Mouse (Mus musculus) heart, embryonic 14.5 days (tissue): ENCODE measurements around the gene Ccar1. TPM values are rescaled to one million over a fixed set of nuclear protein-coding genes. Genes with fewer than 3 reads are reported as not detected.

ENCODE experiments used
- ATAC-seq: fragments of 200-750 bp; cut with Nextera tagmentation; 2 replicates; pipeline ENCODE4 v1.8.0; 2017; ENCODE audit warnings: low read depth, moderate TSS enrichment; ENCODE audit not compliant: insufficient number of reproducible peaks, insufficient read depth, low FRiP score
- H3K27ac ChIP-seq, 2 experiments: fragments of 200-500 bp in 1 of 2; fragments of 300-500 bp in 1 of 2; sonication (generic) in 1 of 2; replicated peaks in 1 of 2; 2 replicates each; pipeline ENCODE4 v1.5.1; 2012 to 2014; ENCODE audit warnings: low read depth in 2 of 2, low read length in 2 of 2, control low read depth in 1 of 2, mild to moderate bottlenecking in 1 of 2, mixed read lengths in 1 of 2; ENCODE audit not compliant: control insufficient read depth in 1 of 2, insufficient read depth in 1 of 2
- H3K27me3 ChIP-seq: fragments of 300-500 bp; sonication (generic); 2 replicates; pipeline ENCODE4 v1.6.1; 2014; ENCODE audit warnings: mild to moderate bottlenecking, low read length, control low read depth; ENCODE audit not compliant: control insufficient read depth, insufficient read depth
- H3K36me3 ChIP-seq: fragments of 300-500 bp; sonication (generic); 2 replicates; pipeline ENCODE4 v1.6.1; 2014; ENCODE audit warnings: mild to moderate bottlenecking, control low read depth, low read length, mixed read lengths; ENCODE audit not compliant: control insufficient read depth, insufficient read depth
- H3K4me1 ChIP-seq, 2 experiments: fragments of 200-500 bp in 1 of 2; fragments of 300-500 bp in 1 of 2; sonication (generic) in 1 of 2; 2 replicates each; pipeline ENCODE4 v1.6.1; 2012 to 2014; ENCODE audit warnings: low read length in 2 of 2, control low read depth in 1 of 2, mixed read lengths in 1 of 2; ENCODE audit not compliant: control insufficient read depth in 2 of 2, insufficient read depth in 2 of 2
- H3K4me2 ChIP-seq: fragments of 300-500 bp; sonication (generic); 2 replicates; pipeline ENCODE4 v1.6.1; 2014; ENCODE audit warnings: mild to moderate bottlenecking, low read length
- H3K4me3 ChIP-seq, 2 experiments: fragments of 200-500 bp in 1 of 2; fragments of 300-500 bp in 1 of 2; sonication (generic) in 1 of 2; 2 replicates each; pipeline ENCODE4 v1.5.1; 2012 to 2014; ENCODE audit warnings: low read length in 2 of 2, mild to moderate bottlenecking in 2 of 2, control low read depth in 1 of 2, low read depth in 1 of 2, moderate library complexity in 1 of 2; ENCODE audit not compliant: control insufficient read depth in 1 of 2, insufficient read depth in 1 of 2
- H3K9ac ChIP-seq: fragments of 300-500 bp; sonication (generic); 2 replicates; pipeline ENCODE4 v1.6.1; 2014; ENCODE audit warnings: mild to moderate bottlenecking, low read length
- H3K9me3 ChIP-seq: fragments of 300-500 bp; sonication (generic); 2 replicates; pipeline ENCODE4 v1.6.1; 2016; ENCODE audit warnings: low read length, control low read depth; ENCODE audit not compliant: control insufficient read depth
- WGBS: fragments of 180-500 bp; shearing (Covaris S2); extraction: QIAGEN DNeasy Blood & Tissue Kit; methylation state at CpG from one replicate; pipeline ENCODE4 v1.1.7; 2014; 5-methylcytosine and 5-hydroxymethylcytosine counted together
- polyA plus RNA-seq: library from polyadenylated mRNA; unstranded; fragments of >200 nt; fragmentation: Nextera tagmentation; extraction: Ambion mirVana; gene quantifications from 2 replicates; pipeline ENCODE4 v1.2.1, GENCODE M21; 2014

Ccar1 gene
- polyA plus RNA-seq, 1 experiment from 2014 or later: 93.4 TPM

DNA sequence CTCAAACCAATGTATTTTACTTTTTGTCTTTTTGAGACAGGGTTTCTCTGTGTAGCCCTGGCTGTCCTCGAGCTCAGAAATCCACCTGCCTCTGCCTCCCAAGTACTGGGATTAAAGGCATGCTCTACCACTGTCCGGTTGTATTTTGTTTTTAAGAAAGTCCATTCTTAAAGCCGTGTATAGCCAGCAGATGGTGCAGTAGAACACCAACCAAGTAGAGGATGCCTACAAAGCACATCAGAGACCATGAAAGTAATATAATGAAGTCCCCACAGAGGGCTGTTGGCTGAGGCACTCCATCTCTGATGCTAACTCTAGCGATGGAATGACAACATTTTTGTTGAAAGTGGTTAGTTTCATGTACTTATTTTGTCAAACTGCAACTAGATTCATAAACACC, 17.9 kb upstream of the Ccar1 start:
- no peaks in the 10 kb centered on the region for H3K4me1 ChIP-seq
- WGBS: 72% methylated on average over 4 of the region's 4 CpGs
- no peaks in the 10 kb centered on the region for H3K9me3 ChIP-seq
- no peak overlapping the region for H3K4me2 ChIP-seq
- no peak overlapping the region for H3K4me3 ChIP-seq
- no peaks in the 10 kb centered on the region for H3K27me3 ChIP-seq
- H3K36me3 ChIP-seq: peaks cover 53% of the 10 kb centered on the region
- no peak overlapping the region for H3K27ac ChIP-seq
- ATAC-seq: no peak
- H3K9ac ChIP-seq: no peak overlapping the region

DNA sequence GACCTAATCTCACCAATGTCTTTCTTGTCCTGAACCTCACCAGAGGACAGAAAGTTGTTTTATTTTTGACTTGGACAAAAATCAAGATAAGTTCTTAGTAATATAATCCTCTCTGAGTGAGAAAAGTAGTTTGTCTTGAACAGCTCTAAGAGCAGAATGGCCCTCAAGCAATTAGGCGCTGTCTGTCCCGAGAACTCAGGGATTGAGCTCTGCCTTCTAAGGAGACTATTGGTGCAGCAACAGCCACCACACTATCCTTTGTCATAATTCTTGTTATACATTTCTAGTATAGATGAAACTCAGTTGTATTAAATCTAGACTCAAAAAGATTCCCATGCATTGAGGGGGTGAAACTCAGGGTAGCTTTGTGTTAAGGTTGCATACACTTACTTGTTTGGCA, 16.7 kb upstream of the Ccar1 start:
- Histone ChIP-seq H3K27ac (no peak overlapping the region), H3K27me3 (no peaks in the 10 kb centered on the region), H3K4me2 (no peak overlapping the region), H3K4me3 (no peak overlapping the region), H3K36me3 (peaks cover 42% of the 10 kb centered on the region), H3K4me1 (no peaks in the 10 kb centered on the region), H3K9me3 (no peaks in the 10 kb centered on the region), H3K9ac (no peak overlapping the region)
- ATAC-seq: no peak
- 88% methylated on average over 2 of the region's 2 CpGs for WGBS

DNA sequence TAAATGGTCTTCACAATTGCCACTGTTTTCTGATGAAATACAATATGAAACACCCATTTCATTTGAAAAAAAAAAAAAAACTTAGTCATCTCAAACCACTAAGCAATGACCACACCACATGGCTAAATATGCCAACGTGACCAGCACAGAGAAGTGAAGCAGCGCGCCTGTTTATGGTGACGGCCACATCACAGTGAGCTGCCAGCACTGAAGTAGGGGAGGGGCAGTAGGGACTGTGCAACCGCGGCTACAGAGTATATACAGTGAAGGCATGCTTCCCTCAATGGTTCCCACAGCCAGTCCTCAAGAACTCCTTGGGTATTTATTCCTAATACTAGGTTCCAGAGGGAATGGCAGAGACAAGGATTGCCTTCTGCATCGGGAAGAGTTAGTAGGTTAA, 16.2 kb upstream of the Ccar1 start:
- no peaks in the 10 kb centered on the region for H3K4me1 ChIP-seq
- no peaks in the 10 kb centered on the region for H3K27me3 ChIP-seq
- no peak overlapping the region for H3K27ac ChIP-seq
- no peak for ATAC-seq
- 86% methylated on average over 7 of the region's 7 CpGs for WGBS
- H3K4me3 ChIP-seq: no peak overlapping the region
- no peaks in the 10 kb centered on the region for H3K9me3 ChIP-seq
- H3K36me3 ChIP-seq: peaks cover 38% of the 10 kb centered on the region
- H3K4me2 ChIP-seq: no peak overlapping the region
- H3K9ac ChIP-seq: no peak overlapping the region

DNA sequence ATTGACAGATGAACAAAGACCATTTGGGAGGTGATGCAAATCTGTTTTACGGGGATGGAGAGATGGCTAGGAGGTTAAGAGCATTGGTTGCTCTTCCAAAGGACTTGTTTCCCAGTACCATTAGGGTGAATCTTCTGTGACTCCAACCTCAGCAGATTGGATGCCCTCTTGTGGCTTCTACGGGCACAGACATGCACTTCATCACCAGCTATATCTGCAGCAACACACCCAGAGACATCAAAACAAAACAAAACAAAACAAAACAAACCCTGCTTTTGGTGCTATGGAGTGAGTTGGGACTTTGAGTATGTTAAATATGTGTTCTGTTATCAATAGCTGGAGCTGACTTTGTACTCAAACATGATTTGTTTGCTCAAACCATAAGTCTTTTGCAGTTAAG, 12.0 kb upstream of the Ccar1 start:
- no peak overlapping the region for H3K4me2 ChIP-seq
- H3K4me3 ChIP-seq: no peak overlapping the region
- H3K36me3 ChIP-seq: peaks cover 8% of the 10 kb centered on the region; the same call in 1 of the 2 replicates
- no peak overlapping the region for H3K27ac ChIP-seq
- ATAC-seq: no peak
- H3K9ac ChIP-seq: no peak overlapping the region
- WGBS: 70% methylated on average over 2 of the region's 2 CpGs
- H3K27me3 ChIP-seq: no peaks in the 10 kb centered on the region
- no peaks in the 10 kb centered on the region for H3K9me3 ChIP-seq
- H3K4me1 ChIP-seq: no peaks in the 10 kb centered on the region

DNA sequence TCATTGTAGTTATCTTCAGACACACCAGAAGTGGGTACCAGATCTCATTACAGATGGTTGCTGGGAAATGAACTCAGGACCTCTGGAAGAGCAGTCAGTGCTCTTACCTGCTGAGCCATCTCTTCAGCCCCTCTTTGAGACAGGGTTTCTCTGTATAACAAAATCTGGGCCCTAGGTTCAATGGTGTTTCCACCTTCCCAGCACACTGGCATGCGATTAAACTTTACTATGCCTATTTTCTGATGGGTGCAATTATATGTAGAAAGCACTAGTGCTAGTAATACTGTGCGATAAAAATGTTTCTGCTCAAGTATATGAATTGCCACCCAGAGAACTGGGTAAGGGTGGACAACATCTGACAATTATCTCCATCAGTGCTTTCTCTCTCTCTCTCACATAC, 11.2 kb upstream of the Ccar1 start:
- ATAC-seq: no peak
- Histone ChIP-seq H3K9ac (no peak overlapping the region), H3K36me3 (peaks cover 8% of the 10 kb centered on the region; the same call in 1 of the 2 replicates), H3K4me1 (no peaks in the 10 kb centered on the region), H3K4me3 (no peak overlapping the region), H3K4me2 (no peak overlapping the region), H3K27me3 (no peaks in the 10 kb centered on the region), H3K27ac (no peak overlapping the region), H3K9me3 (no peaks in the 10 kb centered on the region)
- WGBS: 93% methylated on average over 2 of the region's 2 CpGs

DNA sequence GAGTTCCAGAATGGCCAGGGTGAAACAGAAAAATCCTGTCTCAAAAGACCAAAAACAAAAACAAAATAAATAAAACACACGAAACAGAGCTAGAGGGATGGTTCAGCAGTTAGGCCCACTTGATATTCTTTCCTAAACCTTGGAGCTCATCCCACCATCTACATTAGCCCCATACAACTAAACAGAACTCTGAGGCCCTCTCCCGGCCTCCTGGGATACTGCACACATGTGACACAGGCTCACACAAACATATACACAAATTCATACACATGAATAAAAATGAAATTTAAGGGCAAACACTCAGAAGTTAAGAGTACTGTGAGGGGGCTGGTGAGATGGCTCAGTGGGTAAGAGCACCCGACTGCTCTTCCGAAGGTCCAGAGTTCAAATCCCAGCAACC, 2.1 kb upstream of the Ccar1 start:
- H3K4me1 ChIP-seq: peaks cover 3 to 15% of the 10 kb centered on the region in 2 experiments; a peak in 3 of 4 replicates
- 98% methylated on average over 4 of the region's 4 CpGs for WGBS
- H3K9me3 ChIP-seq: no peaks in the 10 kb centered on the region
- H3K4me2 ChIP-seq: no peak overlapping the region
- H3K27ac ChIP-seq: no peak overlapping the region
- no peak overlapping the region for H3K9ac ChIP-seq
- H3K36me3 ChIP-seq: peaks cover 17% of the 10 kb centered on the region
- no peak for ATAC-seq
- no peaks in the 10 kb centered on the region for H3K27me3 ChIP-seq
- no peak overlapping the region for H3K4me3 ChIP-seq

DNA sequence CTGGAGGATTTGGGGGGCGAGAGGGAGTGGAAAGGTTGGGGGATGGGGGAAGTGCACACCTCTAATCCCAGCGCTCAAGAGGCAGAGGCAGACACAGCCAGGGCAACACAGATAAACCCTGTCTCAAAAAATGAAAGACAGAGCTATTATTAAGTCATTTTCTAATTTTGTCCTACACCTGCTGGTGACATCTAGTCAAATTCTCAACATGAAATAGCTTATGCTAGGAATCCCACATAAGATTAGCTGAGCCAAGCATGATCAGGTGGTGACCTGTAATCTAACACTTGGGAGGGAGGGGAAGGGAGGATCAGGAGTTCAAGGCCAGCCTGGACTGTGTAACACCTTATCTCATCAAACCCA, 986 bp upstream of the Ccar1 start:
- Histone ChIP-seq H3K9ac (no peak overlapping the region), H3K4me3 (peak overlapping the region; percentile 97 to 99; a peak in 3 of 4 replicates), H3K36me3 (peaks cover 29% of the 10 kb centered on the region), H3K27ac (peak overlapping the region; percentile 99), H3K27me3 (no peaks in the 10 kb centered on the region), H3K4me1 (peaks cover 4 to 23% of the 10 kb centered on the region in 2 experiments), H3K9me3 (no peaks in the 10 kb centered on the region), H3K4me2 (peak overlapping the region; percentile 63)
- ATAC-seq: peak; percentile 10; the same call in 1 of the 2 replicates
- 12% methylated on average over 2 of the region's 2 CpGs for WGBS
